Mouse (Mus musculus): ENCODE measurements around the gene Nt5c1b.
A peak's percentile ranks its signal among the peaks of the same experiment; 100 is the strongest.

Gene Nt5c1b

GRCm38 (mm10) chr12:10369673-10370072 is at the start of gene Nt5c1b:
Gene Nt5c1b (plus strand): TSS chr12:10369973.
- no peak for DNase-seq

- no peak for DNase-seq
Measured at GRCm38 (mm10) chr12:10327651-10328050, 42.1 kb upstream of the Nt5c1b start.

- DNase-seq = no peak
Measured at GRCm38 (mm10) chr12:10329460-10329859, 40.3 kb upstream of the Nt5c1b start.

- DNase-seq = peak; percentile 22
Measured at GRCm38 (mm10) chr12:10340604-10341003, 29.2 kb upstream of the Nt5c1b start.

GRCm38 (mm10) chr12:10350706-10351105 is 19.1 kb upstream of the Nt5c1b start:
- DNase-seq = no peak

- no peak for DNase-seq
Measured at GRCm38 (mm10) chr12:10357756-10358155, 12.0 kb upstream of the Nt5c1b start.

GRCm38 (mm10) chr12:10390671-10391441 is 21.1 kb downstream of the Nt5c1b start, which contains the start of gene Rdh14:
Gene Rdh14 (plus strand): TSS chr12:10390772.
- peak; percentile 98 for DNase-seq

- DNase-seq = no peak
Measured at GRCm38 (mm10) chr12:10400788-10401187, 31.0 kb downstream of the Nt5c1b start.

- DNase-seq = no peak
Measured at GRCm38 (mm10) chr12:10402421-10403115, 32.8 kb downstream of the Nt5c1b start.

GRCm38 (mm10) chr12:10410511-10411179 is 40.9 kb downstream of the Nt5c1b start:
- no peak for DNase-seq

- DNase-seq = no peak
Measured at GRCm38 (mm10) chr12:10411453-10411852, 41.7 kb downstream of the Nt5c1b start.

- no peak for DNase-seq
Measured at GRCm38 (mm10) chr12:10422347-10422746, 52.6 kb downstream of the Nt5c1b start.

GRCm38 (mm10) chr12:10425982-10426863 is 56.5 kb downstream of the Nt5c1b start:
- DNase-seq = no peak

- DNase-seq = no peak
Measured at GRCm38 (mm10) chr12:10430999-10431398, 61.2 kb downstream of the Nt5c1b start.

- peak; percentile 93 for DNase-seq
Measured at GRCm38 (mm10) chr12:10438054-10439001, 68.6 kb downstream of the Nt5c1b start.

Measured in kidney, postnatal 10 days (tissue).